Mouse (Mus musculus) adrenal gland, adult 18-20 months (tissue): ENCODE data around the gene Fam90a1a. TPM values are rescaled to one million over a fixed set of nuclear protein-coding genes. Genes with fewer than 3 reads are reported as not detected.

Source experiments
- total RNA-seq, 2 experiments: library from RNA; stranded (reverse); gene quantifications; 1 replicate in 1 of 2; 2 replicates in 1 of 2; pipeline ENCODE4 v1.2.3; 2021

The Fam90a1a gene
- total RNA-seq, 2 experiments from 2014 or later: not detected

Other genes starting within 250 kb of the Fam90a1a start
- gene Defa24, start 224.2 kb upstream of the Fam90a1a start, total RNA-seq: not detected
- gene Defb50, start 135.2 kb upstream of the Fam90a1a start, total RNA-seq: not detected
- gene Defb2, start 118.8 kb upstream of the Fam90a1a start, total RNA-seq: not detected
- gene Defb10, start 99.8 kb upstream of the Fam90a1a start, total RNA-seq: not detected
- not detected for gene Defb9, start 73.3 kb upstream of the Fam90a1a start, total RNA-seq
- not detected for gene Defb11, start 52.3 kb upstream of the Fam90a1a start, total RNA-seq
- gene Defb15, start 26.0 kb upstream of the Fam90a1a start, total RNA-seq: not detected
- gene Defb35, start 20.4 kb upstream of the Fam90a1a start, total RNA-seq: not detected
- gene Defb13, start 12.0 kb upstream of the Fam90a1a start, total RNA-seq: not detected
- not detected for gene Ccdc70, start 11.1 kb downstream of the Fam90a1a start, total RNA-seq
- gene Atp7b, start 101.6 kb downstream of the Fam90a1a start, total RNA-seq: 1 to 10 TPM in 1 of 2 experiments, under 1 TPM in 1; 0.83 to 1.2 TPM
- 10 to 100 TPM; 32.7 to 46.0 TPM for gene Alg11, start 102.0 kb downstream of the Fam90a1a start, total RNA-seq
- 1 to 10 TPM; 4.0 to 6.5 TPM for gene Nek5, start 166.3 kb downstream of the Fam90a1a start, total RNA-seq
- gene Nek3, start 207.7 kb downstream of the Fam90a1a start, total RNA-seq: 1 to 10 TPM; 5.1 to 5.5 TPM
- 1 to 10 TPM; 1.3 to 1.6 TPM for gene Ckap2, start 227.1 kb downstream of the Fam90a1a start, total RNA-seq
- 10 to 100 TPM; 31.9 to 34.3 TPM for gene Vps36, start 234.1 kb downstream of the Fam90a1a start, total RNA-seq